Mouse (Mus musculus): ENCODE results near the gene Gm11214. TPM values are rescaled to one million over a fixed set of nuclear protein-coding genes. Genes with fewer than 3 reads are reported as not detected.

The Gm11214 gene
- total and polyA plus RNA-seq, 3 experiments, result 0.67 TPM; not detected in 2

DNA sequence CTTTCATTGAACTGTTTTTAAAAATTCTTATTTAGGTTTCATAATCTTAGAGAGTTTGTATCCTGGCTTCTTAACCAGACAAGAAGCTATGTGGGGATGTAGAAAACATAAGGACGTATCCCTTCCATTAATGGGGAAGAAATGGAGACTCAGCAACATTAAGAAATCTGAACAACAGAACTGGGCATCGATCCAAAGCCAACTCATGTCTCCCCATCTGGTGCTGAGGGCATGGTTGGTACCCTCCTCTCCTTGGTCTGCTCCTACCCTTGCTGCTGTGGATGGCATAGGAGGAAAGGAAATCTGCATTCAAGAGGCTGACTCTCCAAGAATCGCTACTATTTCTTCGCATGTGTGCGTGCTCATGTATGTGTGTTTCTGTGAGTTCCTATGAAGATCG lies 20.5 kb upstream of the Gm11214 start:
- Histone ChIP-seq H3K4me3 (replicated peaks in 1 of 3; ENCODE audit: low read depth in 2 of 3, low read length in 2 of 3, poor library complexity in 1 of 3) (no peak overlapping the region), H3K4me1 (ENCODE audit: control insufficient read depth in 1 of 2, insufficient read depth in 2 of 2) (peaks cover 0 to 16% of the 10 kb centered on the region in 2 experiments; a peak in 1 of 4 replicates), H3K9ac (ENCODE audit: insufficient read depth, low read depth) (no peak overlapping the region), H3K4me2 (ENCODE audit: insufficient read depth, low read depth, poor library complexity, severe bottlenecking) (no peak overlapping the region), H3K27ac (ENCODE audit: insufficient read depth, low read depth) (no peak overlapping the region), H3K9me3 (replicated peaks; ENCODE audit: low read length) (peaks cover 3% of the 10 kb centered on the region), H3K36me3 (replicated peaks in 1 of 2; ENCODE audit: control insufficient read depth in 1 of 2, insufficient read depth in 1 of 2, low read length in 1 of 2) (no peaks in the 10 kb centered on the region), H3K79me2 (replicated peaks; ENCODE audit: control insufficient read depth, extremely low read depth, insufficient read depth, poor library complexity, severe bottlenecking) (no peaks in the 10 kb centered on the region), H3K27me3 (replicated peaks) (no peaks in the 10 kb centered on the region)
- DNase-seq (ENCODE audit: extremely low read depth), result no peak
- TF ChIP-seq NELFE (IDR thresholded peaks at IDR 0.05; ENCODE audit: low read depth, low read length), result no peak
- TF ChIP-seq PAX5 (IDR thresholded peaks at IDR 0.05; ENCODE audit: low read length), result no peak
- no peak for TF ChIP-seq CHD1 (IDR thresholded peaks at IDR 0.05; ENCODE audit: low read depth, low read length)
- no peak for TF ChIP-seq EP300 (IDR thresholded peaks at IDR 0.05; ENCODE audit: low read length)
- no peak for TF ChIP-seq CTCF (conservative IDR thresholded peaks at IDR 0.05 in 1 of 2, IDR thresholded peaks at IDR 0.05 in 1 of 2; ENCODE audit: low read depth in 2 of 2, low read length in 2 of 2)
- TF ChIP-seq E2F4 (IDR thresholded peaks at IDR 0.05; ENCODE audit: insufficient replicate concordance, low read depth, low read length), result no peak
- TF ChIP-seq USF2 (conservative IDR thresholded peaks at IDR 0.05; ENCODE audit: low read depth, low read length), result no peak
- TF ChIP-seq ZC3H11A (IDR thresholded peaks at IDR 0.05; ENCODE audit: low read depth, low read length), result no peak
- no peak for TF ChIP-seq MAX (IDR thresholded peaks at IDR 0.05; ENCODE audit: low read length)
- no peak for TF ChIP-seq ZKSCAN1 (IDR thresholded peaks at IDR 0.05; ENCODE audit: borderline replicate concordance, low read depth, low read length)
- TF ChIP-seq SIN3A (IDR thresholded peaks at IDR 0.05; ENCODE audit: low read length), result no peak
- in situ Hi-C loops (cut with MboI; ENCODE audit: low pct_ligation_motif_present, low pct_unique_long_range_greater_than_20kb, low sequenced_read_pairs), result loop anchor here (10.0 kb wide), 2 partner anchors 49 to 261 kb away; no protein-coding TSS in a partner anchor
- dilution Hi-C loops (cut with MboI; ENCODE audit: extremely low pct_ligation_motif_present, extremely low pct_unique_long_range_greater_than_20kb, low sequenced_read_pairs), result no loop called here

DNA sequence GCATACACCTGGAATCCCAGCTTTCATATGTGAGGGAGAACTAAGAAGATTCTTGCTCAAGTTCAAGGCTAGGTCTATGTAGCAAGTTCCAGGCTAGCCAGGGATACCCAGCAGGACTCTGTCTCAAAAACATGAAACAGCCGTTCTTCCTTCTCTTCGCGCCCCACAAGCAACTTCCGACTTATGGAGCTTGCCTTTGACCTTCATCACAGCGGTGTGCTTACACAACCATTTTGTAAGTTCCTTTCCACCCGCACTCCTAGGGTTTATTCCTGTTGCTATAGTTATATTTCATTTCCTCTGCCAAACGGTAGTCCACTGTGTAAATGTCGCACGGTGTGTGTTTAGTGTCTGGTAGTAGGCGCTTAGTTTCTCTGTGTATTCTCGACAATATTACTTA lies 19.9 kb upstream of the Gm11214 start:
- Histone ChIP-seq H3K4me1 (ENCODE audit: control insufficient read depth in 1 of 2, insufficient read depth in 2 of 2) (peaks cover 0 to 16% of the 10 kb centered on the region in 2 experiments; a peak in 1 of 4 replicates), H3K27me3 (replicated peaks) (no peaks in the 10 kb centered on the region), H3K79me2 (replicated peaks; ENCODE audit: control insufficient read depth, extremely low read depth, insufficient read depth, poor library complexity, severe bottlenecking) (no peaks in the 10 kb centered on the region), H3K9ac (ENCODE audit: insufficient read depth, low read depth) (no peak overlapping the region), H3K4me3 (replicated peaks in 1 of 3; ENCODE audit: low read depth in 2 of 3, low read length in 2 of 3, poor library complexity in 1 of 3) (no peak overlapping the region), H3K36me3 (replicated peaks in 1 of 2; ENCODE audit: control insufficient read depth in 1 of 2, insufficient read depth in 1 of 2, low read length in 1 of 2) (no peaks in the 10 kb centered on the region), H3K9me3 (replicated peaks; ENCODE audit: low read length) (peaks cover 3% of the 10 kb centered on the region), H3K27ac (ENCODE audit: insufficient read depth, low read depth) (no peak overlapping the region), H3K4me2 (ENCODE audit: insufficient read depth, low read depth, poor library complexity, severe bottlenecking) (no peak overlapping the region)
- TF ChIP-seq TCF12 (IDR thresholded peaks at IDR 0.05; ENCODE audit: low read depth, low read length), result no peak
- no peak for TF ChIP-seq ETS1 (conservative IDR thresholded peaks at IDR 0.05; ENCODE audit: low read depth, low read length)
- no peak for TF ChIP-seq UBTF (IDR thresholded peaks at IDR 0.05; ENCODE audit: low read depth, low read length)
- TF ChIP-seq ZC3H11A (IDR thresholded peaks at IDR 0.05; ENCODE audit: low read depth, low read length), result no peak
- no peak for TF ChIP-seq PAX5 (IDR thresholded peaks at IDR 0.05; ENCODE audit: low read length)
- no peak for TF ChIP-seq HCFC1 (IDR thresholded peaks at IDR 0.05; ENCODE audit: low read depth, low read length)
- no peak for TF ChIP-seq MAZ (IDR thresholded peaks at IDR 0.05; ENCODE audit: low read depth, low read length)
- no peak for TF ChIP-seq RCOR1 (conservative IDR thresholded peaks at IDR 0.05; ENCODE audit: low read depth, low read length)
- no peak for TF ChIP-seq SMC3 (IDR thresholded peaks at IDR 0.05; ENCODE audit: low read depth, low read length)
- TF ChIP-seq BHLHE40 (IDR thresholded peaks at IDR 0.05; ENCODE audit: low read depth, low read length), result no peak
- no peak for TF ChIP-seq KAT2A (IDR thresholded peaks at IDR 0.05; ENCODE audit: insufficient replicate concordance, low read length)
- in situ Hi-C loops (cut with MboI; ENCODE audit: low pct_ligation_motif_present, low pct_unique_long_range_greater_than_20kb, low sequenced_read_pairs), result loop anchor here (10.0 kb wide), 2 partner anchors 48 to 262 kb away; no protein-coding TSS in a partner anchor
- DNase-seq (ENCODE audit: extremely low read depth), result no peak
- dilution Hi-C loops (cut with MboI; ENCODE audit: extremely low pct_ligation_motif_present, extremely low pct_unique_long_range_greater_than_20kb, low sequenced_read_pairs), result no loop called here
